Mouse (Mus musculus) heart, embryonic 14.5 days (tissue): ENCODE results near the gene Gm21761. TPM values are rescaled to one million over a fixed set of nuclear protein-coding genes. Genes with fewer than 3 reads are reported as not detected.
"Not testable (repeated sequence)": the region's sequence is repeated elsewhere in the genome, so short reads cannot be mapped to it uniquely, and the experiment has no call there.

ENCODE experiments used
- ATAC-seq: fragments of 200-750 bp; cut with Nextera tagmentation; 2 replicates; pipeline ENCODE4 v1.8.0; 2017; ENCODE audit warnings: low read depth, moderate TSS enrichment; ENCODE audit not compliant: insufficient number of reproducible peaks, insufficient read depth, low FRiP score
- H3K27ac ChIP-seq, 2 experiments: fragments of 200-500 bp in 1 of 2; fragments of 300-500 bp in 1 of 2; sonication (generic) in 1 of 2; replicated peaks in 1 of 2; 2 replicates each; pipeline ENCODE4 v1.5.1; 2012 to 2014; ENCODE audit warnings: low read depth in 2 of 2, low read length in 2 of 2, control low read depth in 1 of 2, mild to moderate bottlenecking in 1 of 2, mixed read lengths in 1 of 2; ENCODE audit not compliant: control insufficient read depth in 1 of 2, insufficient read depth in 1 of 2
- H3K27me3 ChIP-seq: fragments of 300-500 bp; sonication (generic); 2 replicates; pipeline ENCODE4 v1.6.1; 2014; ENCODE audit warnings: mild to moderate bottlenecking, low read length, control low read depth; ENCODE audit not compliant: control insufficient read depth, insufficient read depth
- H3K36me3 ChIP-seq: fragments of 300-500 bp; sonication (generic); 2 replicates; pipeline ENCODE4 v1.6.1; 2014; ENCODE audit warnings: mild to moderate bottlenecking, control low read depth, low read length, mixed read lengths; ENCODE audit not compliant: control insufficient read depth, insufficient read depth
- H3K4me1 ChIP-seq, 2 experiments: fragments of 200-500 bp in 1 of 2; fragments of 300-500 bp in 1 of 2; sonication (generic) in 1 of 2; 2 replicates each; pipeline ENCODE4 v1.6.1; 2012 to 2014; ENCODE audit warnings: low read length in 2 of 2, control low read depth in 1 of 2, mixed read lengths in 1 of 2; ENCODE audit not compliant: control insufficient read depth in 2 of 2, insufficient read depth in 2 of 2
- H3K4me2 ChIP-seq: fragments of 300-500 bp; sonication (generic); 2 replicates; pipeline ENCODE4 v1.6.1; 2014; ENCODE audit warnings: mild to moderate bottlenecking, low read length
- H3K4me3 ChIP-seq, 2 experiments: fragments of 200-500 bp in 1 of 2; fragments of 300-500 bp in 1 of 2; sonication (generic) in 1 of 2; 2 replicates each; pipeline ENCODE4 v1.5.1; 2012 to 2014; ENCODE audit warnings: low read length in 2 of 2, mild to moderate bottlenecking in 2 of 2, control low read depth in 1 of 2, low read depth in 1 of 2, moderate library complexity in 1 of 2; ENCODE audit not compliant: control insufficient read depth in 1 of 2, insufficient read depth in 1 of 2
- H3K9ac ChIP-seq: fragments of 300-500 bp; sonication (generic); 2 replicates; pipeline ENCODE4 v1.6.1; 2014; ENCODE audit warnings: mild to moderate bottlenecking, low read length
- H3K9me3 ChIP-seq: fragments of 300-500 bp; sonication (generic); 2 replicates; pipeline ENCODE4 v1.6.1; 2016; ENCODE audit warnings: low read length, control low read depth; ENCODE audit not compliant: control insufficient read depth
- WGBS: fragments of 180-500 bp; shearing (Covaris S2); extraction: QIAGEN DNeasy Blood & Tissue Kit; methylation state at CpG from one replicate; pipeline ENCODE4 v1.1.7; 2014; 5-methylcytosine and 5-hydroxymethylcytosine counted together
- polyA plus RNA-seq: library from polyadenylated mRNA; unstranded; fragments of >200 nt; fragmentation: Nextera tagmentation; extraction: Ambion mirVana; gene quantifications from 2 replicates; pipeline ENCODE4 v1.2.1, GENCODE M21; 2014

Gene Gm21761
- polyA plus RNA-seq, result not detected in 2 replicates

GRCm38 (mm10) chr13:119929172-119929571 lies at the start of gene Gm21761:
TSS of gene Gm21761 (minus strand) at chr13:119929272.
- not testable (repeated sequence) for H3K4me1 ChIP-seq, H3K9me3 ChIP-seq, H3K27me3 ChIP-seq, H3K4me2 ChIP-seq, H3K36me3 ChIP-seq, H3K4me3 ChIP-seq, H3K9ac ChIP-seq, H3K27ac ChIP-seq, ATAC-seq
- WGBS, result no CpG with 5 or more reads among the region's 5 CpGs

- not testable (repeated sequence) for H3K4me1 ChIP-seq, ATAC-seq, H3K9ac ChIP-seq, H3K27me3 ChIP-seq, H3K9me3 ChIP-seq, H3K36me3 ChIP-seq, H3K4me2 ChIP-seq, H3K27ac ChIP-seq, H3K4me3 ChIP-seq
- no CpG with 5 or more reads among the region's 13 CpGs for WGBS
Observed at GRCm38 (mm10) chr13:119969163-119969562, 40.1 kb upstream of the Gm21761 start.

GRCm38 (mm10) chr13:119968193-119968592 lies 39.1 kb upstream of the Gm21761 start:
- not testable (repeated sequence) for ATAC-seq, H3K4me2 ChIP-seq, H3K27me3 ChIP-seq, H3K36me3 ChIP-seq, H3K27ac ChIP-seq, H3K4me3 ChIP-seq, H3K9me3 ChIP-seq, H3K4me1 ChIP-seq, H3K9ac ChIP-seq
- no CpG with 5 or more reads among the region's 14 CpGs for WGBS

DNA sequence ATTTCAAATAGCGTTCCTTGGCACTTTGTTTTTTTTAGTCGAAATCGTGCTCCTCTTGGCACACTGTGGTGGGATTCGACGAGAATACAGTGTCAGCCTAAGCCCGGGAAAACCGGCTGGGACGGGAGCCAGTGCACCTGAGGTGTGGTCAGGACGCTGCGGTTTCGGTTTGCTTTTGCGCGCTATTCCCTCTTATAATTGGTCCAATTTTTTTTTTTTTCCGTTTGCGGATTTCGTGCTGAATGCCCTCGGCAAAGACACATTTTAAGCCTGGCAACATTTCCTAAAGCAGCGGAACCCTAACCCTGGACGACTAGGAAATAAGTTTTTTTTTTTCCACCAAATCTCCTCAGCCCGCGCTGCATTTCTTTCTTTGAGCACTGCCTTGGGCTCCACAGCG lies 36.9 kb upstream of the Gm21761 start:
- H3K9me3 ChIP-seq, H3K27me3 ChIP-seq, H3K9ac ChIP-seq, ATAC-seq, H3K27ac ChIP-seq, H3K4me1 ChIP-seq, H3K36me3 ChIP-seq: not testable (repeated sequence)
- Histone ChIP-seq H3K4me2 (peak overlapping the region; percentile 50), H3K4me3 (peak overlapping the region; percentile 30 to 38)
- under 1% methylated on average over 20 of the region's 22 CpGs for WGBS

GRCm38 (mm10) chr13:119965302-119965952 lies 36.4 kb upstream of the Gm21761 start:
- H3K27me3 ChIP-seq, H3K4me1 ChIP-seq, H3K27ac ChIP-seq, H3K36me3 ChIP-seq, H3K9me3 ChIP-seq, H3K9ac ChIP-seq: not testable (repeated sequence)
- peak; percentile 62; the same call in 1 of the 2 replicates for ATAC-seq
- WGBS, result 0% methylated on average over 14 of the region's 34 CpGs
- peak overlapping the region; percentile 30 to 38 for H3K4me3 ChIP-seq
- peak overlapping the region; percentile 50 for H3K4me2 ChIP-seq

GRCm38 (mm10) chr13:119962856-119963255 lies 33.8 kb upstream of the Gm21761 start:
- ATAC-seq, result not testable (repeated sequence)

GRCm38 (mm10) chr13:119955567-119955966 lies 26.5 kb upstream of the Gm21761 start:
- ATAC-seq, H3K27me3 ChIP-seq, H3K9ac ChIP-seq, H3K27ac ChIP-seq, H3K36me3 ChIP-seq, H3K4me3 ChIP-seq, H3K4me2 ChIP-seq, H3K9me3 ChIP-seq, H3K4me1 ChIP-seq: not testable (repeated sequence)
- WGBS, result no CpG with 5 or more reads among the region's 5 CpGs

More at GRCm38 (mm10) chr13:119962856-119963255, 33.8 kb upstream of the Gm21761 start:
- not testable (repeated sequence) for H3K9ac ChIP-seq, H3K4me3 ChIP-seq, H3K4me2 ChIP-seq, H3K9me3 ChIP-seq, H3K27ac ChIP-seq, H3K36me3 ChIP-seq, H3K4me1 ChIP-seq, H3K27me3 ChIP-seq
- WGBS, result no CpG with 5 or more reads among the region's 5 CpGs

DNA sequence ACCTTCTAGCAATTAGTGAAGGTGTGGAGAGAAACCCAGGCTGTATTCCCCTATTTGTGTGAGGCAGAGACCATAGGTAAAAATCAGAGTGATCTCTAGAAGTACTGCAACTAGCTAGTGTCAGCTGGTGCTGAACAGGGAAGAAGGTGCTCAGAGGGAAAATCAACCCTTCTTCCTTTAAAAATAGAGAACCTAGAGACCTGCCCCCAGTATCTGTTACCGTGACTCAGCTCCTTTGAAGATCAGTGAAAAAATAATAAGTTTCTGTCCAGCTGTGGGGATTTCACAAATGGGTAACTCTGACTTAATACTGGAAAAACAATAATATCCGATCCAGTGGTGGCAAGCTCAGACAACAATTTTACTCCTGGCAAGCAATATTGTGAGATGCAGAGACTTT lies 26.0 kb upstream of the Gm21761 start:
- not testable (repeated sequence) for H3K27me3 ChIP-seq, H3K4me1 ChIP-seq, H3K9ac ChIP-seq, H3K4me2 ChIP-seq, H3K4me3 ChIP-seq, H3K9me3 ChIP-seq, H3K36me3 ChIP-seq, ATAC-seq, H3K27ac ChIP-seq
- WGBS, result 60% methylated on average over 2 of the region's 2 CpGs
